Comparison of ENCODE assay signal across 31 mouse cellular contexts in genomic region chr12:57339053-57339452, GRCm38 (mm10).
"Had no signal": no experiment of that assay in that cellular context is flagged by ENCODE, and none has a peak within 500 bp of the region (broad histone marks: within the 10 kb centered on the region; RNA-seq: fewer than 3 reads in every experiment).

No protein-coding gene starts in this region.

- DNase-seq: left cerebral cortex, postnatal 4 days; liver; liver, embryonic 13.5 days; liver, postnatal 0 days; lung, adult 18-20 months; lung, adult 2 months; lung, embryonic 14.5 days; lung, postnatal 10 days; lung, postnatal 14 days; lung, postnatal 36 days; lung, postnatal 4 days; midbrain, embryonic 14.5 days had no signal

- H3K4me3 ChIP-seq: limb, embryonic 10.5 days; limb, embryonic 12.5 days; limb, embryonic 13.5 days; limb, embryonic 15.5 days; liver, embryonic 12.5 days; liver, embryonic 13.5 days; liver, embryonic 15.5 days; lung, embryonic 15.5 days; megakaryocyte, embryonic 14.5 days; midbrain, embryonic 10.5 days; midbrain, embryonic 12.5 days; midbrain, embryonic 13.5 days; midbrain, embryonic 15.5 days; myocyte; neural tube, embryonic 12.5 days had no signal

- H3K4me2 ChIP-seq: limb, embryonic 12.5 days; limb, embryonic 13.5 days; limb, embryonic 15.5 days; liver, embryonic 12.5 days; liver, embryonic 13.5 days; liver, embryonic 15.5 days; lung, embryonic 14.5 days; lung, embryonic 15.5 days; midbrain, embryonic 11.5 days; midbrain, embryonic 12.5 days; midbrain, embryonic 13.5 days; midbrain, embryonic 15.5 days; neural tube, embryonic 12.5 days had no signal

- H3K4me1 ChIP-seq: limb, embryonic 10.5 days; limb, embryonic 12.5 days; limb, embryonic 13.5 days; limb, embryonic 15.5 days; liver, embryonic 12.5 days; liver, embryonic 13.5 days; liver, embryonic 15.5 days; lung, embryonic 15.5 days; megakaryocyte, embryonic 14.5 days; midbrain, embryonic 10.5 days; midbrain, embryonic 12.5 days; midbrain, embryonic 13.5 days; midbrain, embryonic 15.5 days; neural tube, embryonic 12.5 days had no signal

- ATAC-seq: liver, embryonic 12.5 days; liver, postnatal 0 days; lung, postnatal 0 days; midbrain, embryonic 13.5 days; midbrain, embryonic 15.5 days; midbrain, embryonic 16.5 days had no signal

- H3K9ac ChIP-seq: limb, embryonic 12.5 days; limb, embryonic 13.5 days; limb, embryonic 15.5 days; liver, embryonic 12.5 days; liver, embryonic 13.5 days; liver, embryonic 14.5 days; liver, embryonic 15.5 days; liver, postnatal 0 days; lung, embryonic 14.5 days; lung, embryonic 15.5 days; midbrain, embryonic 12.5 days; midbrain, embryonic 13.5 days; midbrain, embryonic 15.5 days; neural tube, embryonic 12.5 days had no signal

- H3K27ac ChIP-seq: limb, embryonic 10.5 days; limb, embryonic 12.5 days; limb, embryonic 13.5 days; limb, embryonic 15.5 days; liver, embryonic 12.5 days; liver, embryonic 13.5 days; liver, embryonic 14.5 days; liver, embryonic 15.5 days; lung, embryonic 15.5 days; macrophage; midbrain, embryonic 10.5 days; midbrain, embryonic 12.5 days; midbrain, embryonic 13.5 days; midbrain, embryonic 15.5 days; neural tube, embryonic 12.5 days had no signal

- H3K27me3 ChIP-seq: limb, embryonic 12.5 days; limb, embryonic 13.5 days; limb, embryonic 15.5 days; liver, embryonic 12.5 days; liver, embryonic 13.5 days; liver, embryonic 15.5 days; lung, embryonic 15.5 days; megakaryocyte, embryonic 14.5 days; midbrain, embryonic 12.5 days; midbrain, embryonic 13.5 days; midbrain, embryonic 15.5 days; neural tube, embryonic 12.5 days had no signal

- H3K9me3 ChIP-seq: limb, embryonic 10.5 days; limb, embryonic 12.5 days; limb, embryonic 15.5 days; liver, embryonic 12.5 days; liver, embryonic 13.5 days; liver, embryonic 15.5 days; lung, embryonic 15.5 days; midbrain, embryonic 10.5 days; midbrain, embryonic 12.5 days; midbrain, embryonic 13.5 days; midbrain, embryonic 15.5 days; neural tube, embryonic 12.5 days had no signal

- H3K36me3 ChIP-seq: limb, embryonic 10.5 days; limb, embryonic 12.5 days; limb, embryonic 13.5 days; liver, embryonic 12.5 days; liver, embryonic 13.5 days; liver, embryonic 15.5 days; lung, embryonic 15.5 days; midbrain, embryonic 10.5 days; midbrain, embryonic 12.5 days; midbrain, embryonic 13.5 days; midbrain, embryonic 15.5 days; neural tube, embryonic 12.5 days had no signal
